Mouse (Mus musculus) lung, adult 2 months (tissue): ENCODE measurements at regions not wholly inside any gene's neighbourhood (a gene's known extent, or its start where the extent isn't known, plus 50 kb on each side); places are given as distances from the start of the nearest gene placed in this dataset.

ENCODE experiments used
- DNase-seq: peaks from one replicate; pipeline ENCODE4 v3.0.0; 2022
- H3K4me1 ChIP-seq: fragments of 200-500 bp; 2 replicates; pipeline ENCODE4 v1.6.1; 2011; ENCODE audit warnings: low read length; ENCODE audit not compliant: control insufficient read depth, insufficient read depth
- H3K4me3 ChIP-seq: fragments of 200-500 bp; replicated peaks from 2 replicates; pipeline ENCODE3; 2011; ENCODE audit warnings: low read depth, mild to moderate bottlenecking, control low read depth, low read length; ENCODE audit errors: extremely low read depth
- CTCF ChIP-seq: fragments of 200-500 bp; IDR thresholded peaks from 2 replicates; pipeline ENCODE4 v1.5.1; 2011; ENCODE audit warnings: mild to moderate bottlenecking, low read length, control low read depth; ENCODE audit not compliant: insufficient read depth
- POLR2A ChIP-seq: fragments of 200-500 bp; IDR thresholded peaks from 2 replicates; pipeline ENCODE4 v1.6.1; 2011; ENCODE audit warnings: low read depth, mild to moderate bottlenecking, control low read depth, low read length, borderline replicate concordance; ENCODE audit errors: extremely low read depth
- WGBS: fragments of 180-500 bp; shearing (Covaris S2); methylation state at CpG from one replicate; pipeline ENCODE4 v1.1.7; 2018; 5-methylcytosine and 5-hydroxymethylcytosine counted together

DNA sequence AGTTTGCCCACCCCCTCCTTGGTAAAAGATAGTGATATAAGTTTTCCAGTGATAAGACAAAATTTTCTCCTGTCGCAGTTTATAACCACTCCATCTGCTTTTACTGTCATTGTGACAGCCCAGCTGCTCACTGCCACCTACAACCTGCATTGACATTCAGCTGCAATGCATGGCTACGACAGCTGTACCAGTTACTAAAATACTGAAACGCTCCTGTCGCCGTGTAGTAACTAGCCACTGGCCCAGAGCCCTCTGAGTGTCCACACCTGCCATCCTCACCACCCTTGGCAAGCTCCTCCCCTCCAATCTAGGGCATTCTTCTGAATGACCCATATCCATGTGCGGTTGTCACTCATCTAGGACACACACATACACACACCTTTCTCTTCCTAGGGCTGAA lies 286.2 kb downstream of the Bcor start:
- H3K4me1 ChIP-seq: no peaks in the 10 kb centered on the region
- TF ChIP-seq CTCF (no peak), POLR2A (no peak)
- WGBS: 93% methylated on average over 6 of the region's 6 CpGs
- DNase-seq: no peak
- no peak overlapping the region for H3K4me3 ChIP-seq

DNA sequence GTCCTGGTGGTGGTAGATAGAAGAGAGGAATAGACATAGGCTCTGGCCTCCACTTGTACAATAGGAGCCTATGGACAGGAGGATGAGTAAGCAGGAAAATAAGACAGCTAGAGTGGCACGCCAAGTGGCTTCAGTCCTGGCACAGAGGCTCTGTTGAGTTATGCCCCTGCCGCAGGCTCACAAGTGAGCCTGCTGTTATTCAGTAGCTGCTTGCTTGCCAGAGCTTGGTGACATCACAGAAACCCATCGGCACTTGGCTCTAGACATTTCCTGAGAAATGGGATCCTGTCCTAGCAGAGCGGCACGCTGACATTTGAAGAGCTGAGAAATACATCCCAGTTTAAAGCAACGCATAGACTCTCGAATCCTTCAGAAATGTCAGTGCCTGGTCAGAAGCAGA lies 283.5 kb downstream of the Bcor start:
- no peak overlapping the region for H3K4me3 ChIP-seq
- WGBS: 71% methylated on average over 7 of the region's 7 CpGs
- no peak for TF ChIP-seq POLR2A
- no peak for TF ChIP-seq CTCF
- DNase-seq: no peak
- no peaks in the 10 kb centered on the region for H3K4me1 ChIP-seq

DNA sequence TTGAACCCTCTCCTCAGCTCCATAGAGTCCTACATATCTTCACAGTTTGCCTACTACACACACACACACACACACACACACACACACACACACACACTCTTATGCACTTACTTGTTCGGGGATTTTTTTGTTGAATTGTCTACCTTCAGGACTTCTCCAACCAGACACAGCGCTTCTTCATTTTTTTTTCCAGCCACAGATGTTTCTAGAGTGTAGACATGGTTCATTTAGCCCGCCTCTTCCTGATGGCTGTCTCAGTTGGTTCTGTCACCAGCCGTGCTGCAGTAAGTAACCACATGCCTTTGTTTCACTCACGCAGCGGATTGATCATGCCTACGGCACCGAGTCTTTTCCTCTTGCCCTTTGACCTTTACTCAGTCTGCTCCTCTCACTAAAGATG lies 282.1 kb downstream of the Bcor start:
- TF ChIP-seq CTCF (no peak), POLR2A (no peak)
- Histone ChIP-seq H3K4me3 (no peak overlapping the region), H3K4me1 (no peaks in the 10 kb centered on the region)
- no peak for DNase-seq
- 75% methylated on average over 8 of the region's 8 CpGs for WGBS

DNA sequence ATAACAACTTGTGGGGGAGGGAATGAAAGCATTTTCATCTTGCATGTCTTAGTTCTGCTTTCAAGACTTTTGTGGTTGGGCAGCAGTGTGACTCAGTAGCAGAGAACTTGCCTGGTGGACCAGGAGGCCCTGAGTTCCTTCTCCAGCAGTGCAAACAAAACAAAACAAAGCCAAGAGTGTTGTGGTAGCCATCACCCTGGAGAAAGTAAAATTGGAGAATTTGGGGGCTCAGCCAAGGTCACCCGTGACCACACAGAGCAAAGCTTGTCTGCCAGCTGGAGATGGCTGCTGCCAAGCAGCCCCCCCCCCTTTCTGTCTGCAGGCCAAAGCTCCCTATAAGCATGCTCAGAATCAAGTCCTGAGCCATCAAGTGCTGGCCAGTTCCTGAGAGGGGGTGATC lies 279.2 kb downstream of the Bcor start:
- no peak for DNase-seq
- Histone ChIP-seq H3K4me3 (no peak overlapping the region), H3K4me1 (no peaks in the 10 kb centered on the region)
- TF ChIP-seq POLR2A (no peak), CTCF (no peak)
- WGBS: 77% methylated on average over 1 of the region's 1 CpGs

DNA sequence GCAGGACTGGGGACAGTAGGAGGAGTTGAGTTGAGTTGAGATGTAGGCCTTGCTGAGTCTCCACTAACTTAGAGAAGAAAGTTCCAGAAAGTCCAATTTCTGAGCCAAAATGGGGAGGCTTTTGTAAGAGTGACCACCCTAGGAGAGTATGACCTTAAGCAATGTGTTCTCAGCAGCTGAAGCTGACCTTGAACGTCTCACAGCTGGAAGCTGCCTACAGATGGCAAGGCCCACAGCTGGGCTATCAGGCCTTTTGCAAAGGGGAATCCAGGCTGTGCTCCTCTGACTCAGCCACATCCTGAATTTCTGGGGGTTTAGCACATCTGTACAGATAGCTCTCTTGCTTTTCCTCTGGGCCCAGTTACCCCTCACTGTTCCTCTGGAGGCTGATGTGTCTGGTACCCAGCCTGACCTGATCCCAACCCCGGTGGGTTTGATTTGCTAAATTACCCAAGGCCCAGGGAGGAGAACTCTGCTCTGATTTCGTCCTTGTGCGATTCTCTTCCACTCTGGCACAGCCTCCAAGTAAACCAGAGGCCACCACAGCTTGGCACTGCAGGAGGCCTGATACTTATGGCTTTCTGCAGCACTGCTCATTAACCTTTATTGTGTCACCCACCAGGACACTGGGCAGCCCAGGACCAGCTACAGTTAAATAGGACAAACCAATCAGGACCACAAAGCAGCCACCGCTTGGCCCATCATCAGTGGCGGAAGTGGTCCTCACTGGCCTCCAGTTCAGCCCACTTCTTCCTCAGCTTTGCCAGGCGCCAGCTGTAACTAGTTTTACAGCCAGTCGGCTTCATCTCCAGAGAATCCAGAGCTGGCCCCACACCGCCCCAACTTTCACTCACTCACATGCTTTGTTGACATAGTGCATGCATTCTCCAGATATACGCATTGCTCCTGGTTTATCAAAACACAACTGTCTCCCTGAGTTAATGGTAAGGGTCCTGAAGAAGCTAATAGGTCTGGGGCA lies 276.1 kb downstream of the Bcor start:
- Histone ChIP-seq H3K4me3 (no peak overlapping the region), H3K4me1 (no peaks in the 10 kb centered on the region)
- WGBS: 81% methylated on average over 10 of the region's 10 CpGs
- no peak for TF ChIP-seq CTCF
- TF ChIP-seq POLR2A: no peak
- DNase-seq: no peak

DNA sequence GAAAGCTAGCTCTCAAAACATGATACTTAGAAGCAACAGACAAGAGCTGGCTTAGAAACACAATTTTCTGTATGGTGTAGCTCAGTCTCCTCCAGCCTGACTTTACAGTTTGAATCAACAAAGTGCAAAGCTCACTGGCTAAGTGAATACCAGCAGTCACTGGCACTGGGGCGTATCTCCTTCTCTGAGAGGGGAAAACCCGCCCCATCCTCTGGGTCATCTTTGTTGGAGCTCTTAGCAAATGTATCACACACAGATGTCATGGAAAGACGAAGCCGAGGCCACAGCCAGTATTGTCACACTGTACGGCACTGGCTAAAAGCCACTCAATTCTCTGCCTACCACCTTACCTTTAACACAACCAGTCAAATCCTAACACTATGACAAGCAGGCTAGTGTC lies 267.8 kb downstream of the Bcor start:
- TF ChIP-seq POLR2A: no peak
- TF ChIP-seq CTCF: no peak
- WGBS: 84% methylated on average over 5 of the region's 5 CpGs
- Histone ChIP-seq H3K4me3 (no peak overlapping the region), H3K4me1 (peaks cover 8% of the 10 kb centered on the region)
- DNase-seq: no peak

DNA sequence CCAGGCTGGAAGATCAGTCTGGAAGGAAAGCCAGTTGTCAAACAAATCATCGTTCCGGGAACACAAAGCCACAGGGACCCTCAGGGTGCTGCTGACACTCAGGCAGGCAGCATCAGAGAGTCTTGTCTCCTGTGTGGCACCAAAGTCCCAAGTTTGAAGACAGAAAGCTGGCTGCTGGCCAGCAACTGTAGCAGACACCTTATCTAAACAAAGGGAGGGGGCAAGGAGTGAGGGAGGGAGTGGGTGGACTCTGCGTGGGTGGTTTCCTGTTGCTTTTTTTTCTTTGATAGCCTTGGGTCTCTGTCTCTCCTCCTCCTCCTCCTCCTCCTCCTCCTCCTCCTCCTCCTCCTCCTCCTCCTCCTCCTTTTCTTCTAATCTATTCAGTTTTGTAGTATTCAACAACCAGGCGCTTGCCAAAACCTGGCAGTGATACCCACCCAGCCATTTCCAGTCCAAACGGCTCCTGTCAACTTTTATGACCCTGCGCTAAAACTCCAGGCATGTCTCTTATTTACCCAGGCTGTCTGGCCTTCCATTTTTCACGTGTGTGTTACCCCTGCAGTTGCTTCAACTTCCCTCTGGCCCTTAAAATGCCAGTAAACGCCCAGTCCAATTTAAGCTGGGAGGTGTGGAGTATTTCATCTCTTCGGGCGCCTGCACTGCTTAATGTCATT lies 266.4 kb downstream of the Bcor start:
- Histone ChIP-seq H3K4me3 (no peak overlapping the region), H3K4me1 (peaks cover 8% of the 10 kb centered on the region)
- DNase-seq: no peak
- no peak for TF ChIP-seq CTCF
- TF ChIP-seq POLR2A: no peak
- WGBS: 52% methylated on average over 10 of the region's 10 CpGs

DNA sequence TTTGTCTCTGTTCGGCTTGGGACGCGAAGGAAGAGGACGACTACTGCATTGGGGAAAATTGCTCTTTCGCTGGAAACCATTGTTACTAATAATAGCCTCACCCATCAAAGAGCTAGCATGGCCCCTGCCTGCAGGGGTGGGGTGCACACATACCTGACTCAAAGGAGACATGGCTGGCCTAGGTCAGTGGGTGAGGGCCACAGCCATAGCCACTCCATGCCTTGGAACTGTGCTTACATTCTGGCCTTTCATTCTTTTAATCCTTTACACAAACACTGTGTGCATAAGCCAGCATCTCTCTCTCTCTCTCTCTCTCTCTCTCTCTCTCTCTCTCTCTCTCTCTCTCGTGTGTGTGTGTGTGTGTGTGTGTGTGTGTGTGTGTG lies 265.9 kb downstream of the Bcor start:
- no peak for TF ChIP-seq POLR2A
- no peak for TF ChIP-seq CTCF
- peaks cover 8% of the 10 kb centered on the region for H3K4me1 ChIP-seq
- H3K4me3 ChIP-seq: no peak overlapping the region
- DNase-seq: no peak
- 61% methylated on average over 6 of the region's 6 CpGs for WGBS

DNA sequence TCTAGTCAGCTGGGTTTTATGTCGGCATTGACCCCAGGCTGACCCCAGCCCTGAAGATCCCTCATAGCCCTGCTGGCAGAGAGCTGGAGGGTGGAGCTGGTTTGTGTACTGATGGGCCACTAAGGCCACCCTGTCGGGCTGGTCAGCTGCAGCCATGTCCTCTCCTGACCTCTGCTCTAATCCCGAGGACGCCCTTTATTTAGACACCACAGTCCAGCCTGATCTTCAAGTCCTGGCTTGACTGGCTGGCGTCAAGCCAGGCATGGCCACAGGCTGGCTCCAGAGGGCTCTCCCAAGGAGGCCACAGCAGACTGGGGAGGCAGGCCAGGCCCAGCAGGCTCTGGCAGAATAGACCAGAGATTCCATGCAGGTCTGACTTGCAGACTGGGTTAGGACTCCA lies 264.8 kb downstream of the Bcor start:
- Histone ChIP-seq H3K4me1 (peaks cover 8% of the 10 kb centered on the region), H3K4me3 (no peak overlapping the region)
- no peak for DNase-seq
- TF ChIP-seq POLR2A (no peak), CTCF (no peak)
- 45% methylated on average over 5 of the region's 5 CpGs for WGBS

DNA sequence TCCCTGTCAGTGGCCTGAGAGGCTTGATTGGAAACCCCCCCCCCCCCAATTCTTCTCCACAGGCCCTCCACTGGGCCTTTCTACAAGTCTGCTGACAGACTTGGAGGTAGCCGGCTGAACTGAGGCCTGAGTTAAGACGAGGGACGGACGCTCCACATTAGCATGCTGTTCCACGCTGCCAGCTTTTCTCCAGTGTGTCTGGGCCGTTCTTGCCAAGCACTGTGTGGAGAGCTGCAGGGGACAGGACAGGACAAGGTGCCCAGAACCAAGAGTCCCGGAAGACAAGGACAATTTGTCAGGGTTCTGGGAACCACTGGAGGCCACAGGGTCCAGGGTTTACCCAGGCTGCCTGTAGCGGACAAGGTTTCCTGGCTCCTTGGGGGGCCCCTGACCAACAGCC lies 261.9 kb downstream of the Bcor start:
- Histone ChIP-seq H3K4me1 (peaks cover 8% of the 10 kb centered on the region), H3K4me3 (no peak overlapping the region)
- WGBS: 92% methylated on average over 8 of the region's 8 CpGs
- DNase-seq: no peak
- TF ChIP-seq POLR2A (no peak), CTCF (no peak)
